Mouse (Mus musculus) T-helper 2 cell (primary cell): ENCODE data around the gene Olfr385.

Experiments used
- in situ Hi-C: fragments of 300-600 bp; cut with MboI, MseI; formaldehyde crosslinking; loops from one replicate; pipeline ENCODE4 v1.15.1; 2025; ENCODE audit warnings: high pct_unique_total_duplicates

Gene Olfr385

DNA sequence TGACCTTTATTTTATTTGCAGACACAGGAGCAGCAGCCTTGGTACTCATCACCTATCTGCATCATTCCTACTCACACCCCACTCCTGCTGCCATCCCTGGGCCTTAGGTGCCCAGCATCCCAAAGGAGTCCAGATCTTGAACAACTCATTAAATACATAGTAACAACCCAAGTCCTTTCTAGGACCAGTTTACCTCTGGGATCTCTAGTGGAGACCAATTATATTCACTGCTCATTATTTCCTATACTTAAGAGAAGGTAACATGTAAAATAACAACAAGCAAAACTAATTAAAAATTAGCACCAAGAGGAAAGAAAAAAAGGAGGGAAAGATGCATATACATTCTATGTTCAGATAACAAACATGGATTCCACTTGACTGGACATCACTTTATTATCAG lies at the start of gene Olfr385:
TSS of gene Olfr385 (minus strand) at position 101 of the 400 bp plus-strand sequence.
- in situ Hi-C loops = no loop called here

DNA sequence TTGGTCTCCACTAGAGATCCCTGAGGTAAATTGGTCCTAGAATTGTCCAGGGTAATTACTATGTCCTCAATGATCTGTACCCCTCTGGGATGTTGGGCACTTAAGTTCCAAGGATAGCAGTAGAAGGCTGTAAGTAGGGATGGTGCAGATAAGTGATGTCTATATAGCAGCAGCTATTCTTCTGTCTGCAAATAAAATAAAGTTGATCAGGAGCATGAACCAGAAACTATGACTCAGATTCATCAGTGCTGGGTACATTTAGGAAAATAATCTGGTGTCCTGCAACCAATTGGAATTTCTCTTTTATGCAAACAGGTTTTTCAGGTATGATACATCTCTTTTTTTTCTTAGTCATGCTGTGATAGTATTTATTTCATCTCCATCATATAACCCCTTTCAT lies 5.5 kb upstream of the Olfr385 start, which contains the start of gene Olfr384:
TSS of gene Olfr384 (plus strand) at position 301 of the 400 bp plus-strand sequence.
- in situ Hi-C loops = no loop called here

DNA sequence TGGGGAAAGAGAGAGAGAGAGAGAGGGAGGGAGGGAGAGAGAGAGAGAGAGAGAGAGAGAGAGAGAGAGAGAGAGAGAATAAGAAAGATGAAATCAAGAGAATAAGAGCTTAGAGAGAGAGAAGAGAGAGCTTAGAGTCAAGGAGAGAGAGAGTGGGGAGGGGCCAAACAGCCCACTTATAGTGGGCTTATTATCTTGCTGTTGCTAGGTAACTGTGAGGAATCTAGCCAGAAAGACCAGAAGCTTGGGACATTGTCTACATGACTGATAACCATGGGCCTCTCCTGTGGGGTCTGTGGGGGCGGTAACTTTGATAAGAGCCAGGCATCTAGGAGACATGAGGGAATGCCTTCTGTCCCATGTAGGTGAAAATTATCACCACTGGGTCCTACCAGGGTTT lies 9.6 kb downstream of the Olfr385 start:
- in situ Hi-C loops = loop anchor here (5.0 kb wide), 1 partner anchor 54 kb away; no protein-coding TSS in a partner anchor

DNA sequence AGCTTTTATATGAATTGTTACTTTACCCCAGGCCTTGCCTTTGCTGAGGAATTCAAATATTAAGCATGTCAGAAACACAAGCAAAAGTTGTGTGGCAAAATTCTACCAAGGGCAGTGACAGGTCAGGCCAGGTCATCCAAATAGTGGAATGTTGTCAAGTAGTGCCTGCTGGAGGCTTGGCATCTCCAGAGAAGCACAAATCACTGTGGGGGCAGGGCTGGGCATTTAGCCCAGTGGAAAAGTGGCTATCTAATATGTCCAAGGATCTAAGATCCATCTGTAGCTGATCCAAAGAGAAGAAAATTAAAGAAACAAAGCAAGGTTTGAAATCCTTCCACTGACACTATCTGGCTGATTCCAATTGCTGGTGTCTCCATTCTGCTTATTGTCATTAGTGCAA lies 12.9 kb downstream of the Olfr385 start:
- in situ Hi-C loops = loop anchor here (5.0 kb wide), 1 partner anchor 57 kb away; no protein-coding TSS in a partner anchor
